Mouse (Mus musculus) intestine, embryonic 14.5 days (tissue): ENCODE measurements around the gene Isca2. TPM values are rescaled to one million over a fixed set of nuclear protein-coding genes. Genes with fewer than 3 reads are reported as not detected.

Experiments used
- ATAC-seq: fragments of 200-750 bp; cut with Nextera tagmentation; replicated peaks from 2 replicates; pipeline ENCODE4 v1.8.0; 2017; ENCODE audit warnings: low read depth, moderate number of reproducible peaks, moderate TSS enrichment, moderate library complexity; ENCODE audit not compliant: low FRiP score, low TSS enrichment
- DNase-seq: peaks from one replicate; pipeline ENCODE4 v3.0.0-alpha.2; 2018; ENCODE audit warnings: low spot score
- H3K27ac ChIP-seq: fragments of 300-500 bp; sonication (generic); 2 replicates; pipeline ENCODE4 v1.5.1; 2014; ENCODE audit warnings: low read depth, mild to moderate bottlenecking, control low read depth
- H3K27me3 ChIP-seq: fragments of 300-500 bp; sonication (generic); replicated peaks from 2 replicates; pipeline ENCODE4 v1.6.1; 2014; ENCODE audit warnings: low read length, control low read depth; ENCODE audit not compliant: control insufficient read depth, insufficient read depth
- H3K36me3 ChIP-seq: fragments of 300-500 bp; sonication (generic); 2 replicates; pipeline ENCODE4 v1.6.1; 2014; ENCODE audit warnings: low read length, control low read depth; ENCODE audit not compliant: control insufficient read depth, insufficient read depth
- H3K4me1 ChIP-seq: fragments of 300-500 bp; sonication (generic); replicated peaks from 2 replicates; pipeline ENCODE4 v1.6.1; 2014; ENCODE audit warnings: low read length, control low read depth, mixed read lengths; ENCODE audit not compliant: control insufficient read depth, insufficient read depth
- H3K4me2 ChIP-seq: fragments of 300-500 bp; sonication (generic); 2 replicates; pipeline ENCODE4 v1.6.1; 2014; ENCODE audit warnings: low read length
- H3K4me3 ChIP-seq: fragments of 300-500 bp; sonication (generic); 2 replicates; pipeline ENCODE4 v1.5.1; 2014; ENCODE audit warnings: low read depth, low read length, control low read depth, mixed read lengths
- H3K9ac ChIP-seq: fragments of 300-500 bp; sonication (generic); 2 replicates; pipeline ENCODE4 v1.6.1; 2014; ENCODE audit warnings: mild to moderate bottlenecking, low read length
- H3K9me3 ChIP-seq: fragments of 300-500 bp; sonication (generic); 2 replicates; pipeline ENCODE4 v1.6.1; 2016; ENCODE audit warnings: low read length, control low read depth; ENCODE audit not compliant: control insufficient read depth
- WGBS: fragments of 180-500 bp; shearing (Covaris S2); extraction: QIAGEN DNeasy Blood & Tissue Kit; methylation state at CpG from one replicate; pipeline ENCODE4 v1.1.7; 2014; 5-methylcytosine and 5-hydroxymethylcytosine counted together
- polyA plus RNA-seq: library from polyadenylated mRNA; unstranded; fragments of >200 nt; fragmentation: Nextera tagmentation; extraction: Ambion mirVana; gene quantifications from 2 replicates; pipeline ENCODE4 v1.2.1, GENCODE M21; 2014

The Isca2 gene
- polyA plus RNA-seq, 1 experiment from 2014 or later: 135 TPM

DNA sequence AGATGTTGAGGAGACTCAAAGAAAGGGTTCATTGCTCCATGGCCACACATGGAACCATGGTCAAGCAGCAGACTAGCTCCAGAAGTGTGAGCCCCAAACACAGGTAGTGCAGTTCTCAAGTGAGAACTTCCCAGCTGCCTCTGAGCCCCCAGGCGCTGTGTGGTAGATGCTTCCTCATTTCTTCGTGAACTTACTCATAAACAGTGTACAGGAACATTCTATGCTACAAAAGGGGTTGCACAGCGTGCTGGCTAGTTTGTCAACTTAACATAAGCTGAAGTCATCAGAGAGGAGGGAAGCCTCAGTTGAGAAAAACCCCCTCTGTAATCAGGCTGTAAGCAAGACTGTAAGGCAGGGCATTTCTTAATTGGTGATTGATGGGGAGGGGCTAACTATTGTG lies 29.6 kb downstream of the Isca2 start:
- WGBS: 85% methylated on average over 3 of the region's 3 CpGs
- ATAC-seq: no peak
- no peak for DNase-seq

DNA sequence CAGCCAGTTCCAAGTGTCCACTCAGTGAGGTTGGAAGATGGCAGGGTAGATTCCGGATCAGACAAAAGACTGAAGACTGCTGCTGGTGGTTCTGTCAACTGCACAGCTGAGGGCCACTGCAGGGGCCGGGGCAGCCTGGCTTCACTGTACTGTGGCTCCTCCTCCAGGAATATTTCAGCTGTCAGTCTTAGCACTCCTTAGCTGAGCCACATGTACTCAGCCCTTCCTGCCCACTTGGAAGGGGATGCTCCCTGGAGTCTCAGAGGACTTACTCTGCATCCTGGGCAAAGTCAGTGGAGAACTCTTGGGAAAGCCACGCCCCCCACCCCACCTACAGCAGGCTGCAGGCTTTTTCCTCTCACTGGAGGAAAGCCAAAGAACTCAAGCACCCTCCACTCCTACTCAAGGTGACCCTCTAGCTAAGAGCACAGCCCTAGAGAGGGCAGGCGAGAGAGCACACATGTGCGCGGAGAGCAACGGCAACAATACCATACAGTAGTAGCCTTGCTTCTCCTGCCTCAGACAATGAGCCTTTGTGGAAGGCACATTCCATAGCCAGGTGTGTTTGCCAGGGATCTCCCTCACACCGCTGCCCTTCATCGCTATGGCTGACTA lies 32.3 kb downstream of the Isca2 start:
- H3K27me3 ChIP-seq: no peaks in the 10 kb centered on the region
- no peak overlapping the region for H3K4me3 ChIP-seq
- no peaks in the 10 kb centered on the region for H3K9me3 ChIP-seq
- H3K9ac ChIP-seq: no peak overlapping the region
- H3K27ac ChIP-seq: 0 out of 2 replicates have a peak overlapping the region, but pooled peaks have one; percentile 27
- ATAC-seq (peak; percentile 88), DNase-seq (peak; percentile 67)
- H3K4me2 ChIP-seq: no peak overlapping the region
- 68% methylated on average over 9 of the region's 9 CpGs for WGBS
- H3K4me1 ChIP-seq: 0 out of 2 replicates have a peak, but pooled peaks cover 10% of the 10 kb centered on the region
- no peaks in the 10 kb centered on the region for H3K36me3 ChIP-seq

More for the DNA sequence above, 29.6 kb downstream of the Isca2 start:
- H3K27ac ChIP-seq: no peak overlapping the region
- no peaks in the 10 kb centered on the region for H3K27me3 ChIP-seq
- 0 out of 2 replicates have a peak, but pooled peaks cover 12% of the 10 kb centered on the region for H3K4me1 ChIP-seq
- H3K9me3 ChIP-seq: no peaks in the 10 kb centered on the region
- no peak overlapping the region for H3K4me2 ChIP-seq
- no peak overlapping the region for H3K4me3 ChIP-seq
- no peak overlapping the region for H3K9ac ChIP-seq
- no peaks in the 10 kb centered on the region for H3K36me3 ChIP-seq

GRCm38 (mm10) chr12:84806010-84806409 lies 33.0 kb downstream of the Isca2 start:
- H3K27ac ChIP-seq: no peak overlapping the region
- no peak overlapping the region for H3K4me2 ChIP-seq
- 0 out of 2 replicates have a peak, but pooled peaks cover 6% of the 10 kb centered on the region for H3K4me1 ChIP-seq
- H3K9me3 ChIP-seq: no peaks in the 10 kb centered on the region
- H3K36me3 ChIP-seq: no peaks in the 10 kb centered on the region
- no peak overlapping the region for H3K9ac ChIP-seq
- DNase-seq: peak; percentile 58
- H3K27me3 ChIP-seq: no peaks in the 10 kb centered on the region
- ATAC-seq: peak; percentile 57
- WGBS: 69% methylated on average over 1 of the region's 1 CpGs
- no peak overlapping the region for H3K4me3 ChIP-seq

DNA sequence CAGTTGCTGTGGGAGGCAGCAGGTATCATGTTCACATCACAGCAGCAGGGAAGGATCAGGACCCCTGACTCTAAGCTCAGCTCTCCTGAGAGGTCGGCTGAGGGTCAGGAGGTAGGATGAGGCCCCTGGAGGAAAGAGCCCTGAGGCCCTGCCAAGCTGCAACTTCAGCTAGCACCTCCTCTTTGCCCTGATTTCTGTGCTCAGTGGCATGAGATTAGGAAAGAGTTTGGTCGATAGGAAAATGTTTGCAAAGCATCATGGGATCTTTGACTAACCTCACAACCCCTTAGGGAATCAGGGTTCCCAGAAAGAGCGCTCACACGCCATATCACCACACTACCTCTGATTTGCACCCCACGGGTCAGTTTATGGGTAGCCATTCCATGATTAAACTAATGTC lies 33.7 kb downstream of the Isca2 start:
- Histone ChIP-seq H3K9me3 (no peaks in the 10 kb centered on the region), H3K36me3 (no peaks in the 10 kb centered on the region), H3K4me1 (0 out of 2 replicates have a peak, but pooled peaks cover 6% of the 10 kb centered on the region), H3K4me2 (no peak overlapping the region), H3K4me3 (no peak overlapping the region), H3K9ac (no peak overlapping the region), H3K27ac (no peak overlapping the region), H3K27me3 (no peaks in the 10 kb centered on the region)
- 62% methylated on average over 5 of the region's 5 CpGs for WGBS
- ATAC-seq: no peak
- DNase-seq: no peak

DNA sequence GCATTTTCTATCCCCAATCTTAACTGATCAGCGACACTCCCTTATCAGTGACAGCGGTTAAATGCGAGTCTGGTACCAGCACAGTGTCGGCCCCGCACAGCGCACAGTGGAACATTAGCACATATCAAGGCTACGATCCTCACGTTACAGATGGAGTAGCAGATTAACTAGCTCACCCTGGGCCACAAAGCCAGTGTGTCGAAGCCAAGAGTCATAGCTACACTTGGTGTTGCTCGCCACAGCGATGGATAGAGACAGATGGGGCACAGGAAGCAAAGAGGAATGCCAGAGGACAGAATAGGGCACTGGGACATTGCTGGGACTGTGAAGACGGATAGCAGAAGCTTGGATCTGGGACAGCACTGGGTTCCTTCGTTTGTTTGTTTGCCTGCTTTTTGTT lies 34.3 kb downstream of the Isca2 start:
- Histone ChIP-seq H3K4me3 (no peak overlapping the region), H3K27me3 (no peaks in the 10 kb centered on the region), H3K9ac (no peak overlapping the region), H3K36me3 (no peaks in the 10 kb centered on the region), H3K27ac (no peak overlapping the region), H3K9me3 (no peaks in the 10 kb centered on the region), H3K4me2 (no peak overlapping the region), H3K4me1 (0 out of 2 replicates have a peak, but pooled peaks cover 6% of the 10 kb centered on the region)
- no peak for ATAC-seq
- 81% methylated on average over 13 of the region's 13 CpGs for WGBS
- no peak for DNase-seq

DNA sequence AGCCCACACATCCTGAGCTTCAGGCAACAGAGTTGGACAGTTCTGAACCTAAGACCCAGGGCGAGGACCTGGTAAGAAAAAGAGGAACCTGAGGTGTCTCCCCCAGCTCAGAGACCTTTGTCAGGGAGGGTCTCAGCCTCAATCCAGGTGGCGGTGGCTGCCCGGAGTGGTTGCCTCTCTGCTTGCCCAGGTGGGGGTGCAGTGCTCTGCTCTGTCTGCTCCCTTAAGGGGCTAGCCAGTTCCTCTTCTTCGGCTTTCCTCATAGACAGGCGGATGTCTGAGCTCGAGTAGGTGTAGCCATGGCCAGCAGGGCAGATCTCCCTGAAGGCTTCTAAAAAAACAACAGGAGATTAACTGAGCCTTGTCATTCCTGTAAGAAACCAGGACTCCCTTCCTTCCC lies 36.0 kb downstream of the Isca2 start:
- ATAC-seq (no peak), DNase-seq (no peak)
- Histone ChIP-seq H3K27me3 (no peaks in the 10 kb centered on the region), H3K27ac (no peak overlapping the region), H3K9ac (no peak overlapping the region), H3K36me3 (no peaks in the 10 kb centered on the region), H3K4me2 (no peak overlapping the region), H3K4me1 (0 out of 2 replicates have a peak, but pooled peaks cover 6% of the 10 kb centered on the region), H3K4me3 (no peak overlapping the region), H3K9me3 (no peaks in the 10 kb centered on the region)
- WGBS: 83% methylated on average over 6 of the region's 6 CpGs

- no peaks in the 10 kb centered on the region for H3K9me3 ChIP-seq
- no peak overlapping the region for H3K27ac ChIP-seq
- no peak for DNase-seq
- no peaks in the 10 kb centered on the region for H3K27me3 ChIP-seq
- H3K9ac ChIP-seq: no peak overlapping the region
- no peak overlapping the region for H3K4me3 ChIP-seq
- H3K36me3 ChIP-seq: no peaks in the 10 kb centered on the region
- H3K4me2 ChIP-seq: no peak overlapping the region
- no peak for ATAC-seq
- WGBS: 47% methylated on average over 1 of the region's 1 CpGs
- H3K4me1 ChIP-seq: no peaks in the 10 kb centered on the region
These were observed 37.8 kb downstream of the Isca2 start for GRCm38 (mm10) chr12:84810810-84811209.

DNA sequence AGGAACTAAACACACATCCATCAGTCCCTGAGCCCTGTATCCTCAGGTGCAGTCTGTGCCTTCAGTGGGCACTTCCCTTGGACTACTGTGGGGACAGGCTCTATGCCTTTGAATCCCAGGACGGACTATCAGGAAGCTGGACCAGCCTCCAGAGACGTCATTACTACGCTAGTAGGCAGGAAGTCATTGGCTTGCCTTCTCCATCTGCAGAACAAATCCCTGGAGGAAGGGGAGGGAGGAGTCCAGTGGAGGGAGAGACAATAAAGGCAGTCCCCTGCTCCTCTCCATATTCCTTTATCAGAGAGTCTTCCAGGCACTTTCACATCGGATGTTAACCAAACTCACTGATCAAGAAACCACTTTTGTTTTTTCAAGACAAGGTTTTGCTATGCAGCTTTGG lies 38.5 kb downstream of the Isca2 start:
- Histone ChIP-seq H3K4me3 (no peak overlapping the region), H3K4me2 (no peak overlapping the region), H3K4me1 (no peaks in the 10 kb centered on the region), H3K9ac (no peak overlapping the region), H3K27me3 (no peaks in the 10 kb centered on the region), H3K27ac (no peak overlapping the region), H3K9me3 (no peaks in the 10 kb centered on the region), H3K36me3 (no peaks in the 10 kb centered on the region)
- no peak for DNase-seq
- no peak for ATAC-seq
- WGBS: 59% methylated on average over 4 of the region's 4 CpGs

GRCm38 (mm10) chr12:84812004-84812403 lies 39.0 kb downstream of the Isca2 start:
- WGBS: 51% methylated on average over 3 of the region's 3 CpGs
- Histone ChIP-seq H3K27ac (no peak overlapping the region), H3K4me2 (no peak overlapping the region), H3K4me1 (no peaks in the 10 kb centered on the region), H3K9me3 (no peaks in the 10 kb centered on the region), H3K4me3 (no peak overlapping the region), H3K36me3 (no peaks in the 10 kb centered on the region), H3K9ac (no peak overlapping the region), H3K27me3 (no peaks in the 10 kb centered on the region)
- ATAC-seq (no peak), DNase-seq (no peak)
